Mouse (Mus musculus) testis, adult 2 months (tissue): ENCODE measurements around the gene Slc25a47. TPM values are rescaled to one million over a fixed set of nuclear protein-coding genes. Genes with fewer than 3 reads are reported as not detected.

Source experiments
- H3K27ac ChIP-seq: fragments of 200-500 bp; 2 replicates; pipeline ENCODE4 v1.5.1; 2012; ENCODE audit warnings: low read depth, low read length; ENCODE audit not compliant: control insufficient read depth, insufficient read depth
- H3K27me3 ChIP-seq: fragments of 200-500 bp; 2 replicates; pipeline ENCODE4 v1.6.1; 2012; ENCODE audit warnings: mild to moderate bottlenecking, low read length, moderate library complexity; ENCODE audit not compliant: control insufficient read depth, insufficient read depth
- H3K36me3 ChIP-seq: fragments of 200-500 bp; 2 replicates; pipeline ENCODE4 v1.6.1; 2012; ENCODE audit warnings: mild to moderate bottlenecking, low read length; ENCODE audit not compliant: control insufficient read depth, insufficient read depth
- H3K4me1 ChIP-seq: fragments of 200-500 bp; 2 replicates; pipeline ENCODE4 v1.6.1; 2012; ENCODE audit warnings: low read length; ENCODE audit not compliant: control insufficient read depth, insufficient read depth
- H3K4me3 ChIP-seq: fragments of 200-500 bp; 2 replicates; pipeline ENCODE4 v1.5.1; 2012; ENCODE audit warnings: low read depth, mild to moderate bottlenecking, low read length, moderate library complexity, mixed read lengths; ENCODE audit not compliant: control insufficient read depth
- CTCF ChIP-seq: fragments of 200-500 bp; IDR thresholded peaks from 2 replicates; pipeline ENCODE4 v1.5.1; 2012; ENCODE audit warnings: low read depth, mild to moderate bottlenecking, inconsistent platforms, low read length, moderate library complexity; ENCODE audit not compliant: control insufficient read depth, insufficient read depth, insufficient replicate concordance
- POLR2A ChIP-seq: fragments of 200-500 bp; IDR thresholded peaks from 2 replicates; pipeline ENCODE4 v1.6.1; 2012; ENCODE audit warnings: low read depth, mild to moderate bottlenecking, inconsistent platforms, low read length, moderate library complexity; ENCODE audit not compliant: control insufficient read depth
- polyA plus RNA-seq: library from polyadenylated mRNA; depleted of rRNA; stranded (reverse); fragments of >200 nt; gene quantifications from 2 replicates; pipeline ENCODE4 v1.2.3, GENCODE M21; 2012

Slc25a47 gene
- polyA plus RNA-seq, 1 experiment, result 6.8 TPM

- TF ChIP-seq POLR2A (no peak), CTCF (no peak)
- Histone ChIP-seq H3K4me1 (peaks cover 5% of the 10 kb centered on the region; the same call in 1 of the 2 replicates), H3K4me3 (no peak overlapping the region), H3K36me3 (no peaks in the 10 kb centered on the region), H3K27me3 (no peaks in the 10 kb centered on the region), H3K27ac (no peak overlapping the region)
Observed at GRCm38 (mm10) chr12:108850886-108851285, 15.0 kb downstream of the Slc25a47 start.

- no peaks in the 10 kb centered on the region for H3K36me3 ChIP-seq
- no peak for TF ChIP-seq POLR2A
- TF ChIP-seq CTCF, result no peak
- H3K4me1 ChIP-seq, result peaks cover 5% of the 10 kb centered on the region; the same call in 1 of the 2 replicates
- H3K27ac ChIP-seq, result no peak overlapping the region
- no peaks in the 10 kb centered on the region for H3K27me3 ChIP-seq
- H3K4me3 ChIP-seq, result no peak overlapping the region
Observed at GRCm38 (mm10) chr12:108852822-108853221, 17.0 kb downstream of the Slc25a47 start.

GRCm38 (mm10) chr12:108855081-108855480, 19.2 kb downstream of the Slc25a47 start:
- Histone ChIP-seq H3K4me1 (peaks cover 5% of the 10 kb centered on the region), H3K27ac (no peak overlapping the region), H3K27me3 (no peaks in the 10 kb centered on the region), H3K4me3 (no peak overlapping the region), H3K36me3 (no peaks in the 10 kb centered on the region)
- TF ChIP-seq POLR2A (no peak), CTCF (no peak)

GRCm38 (mm10) chr12:108856186-108856585, 20.3 kb downstream of the Slc25a47 start:
- no peak for TF ChIP-seq POLR2A
- no peak for TF ChIP-seq CTCF
- H3K36me3 ChIP-seq, result no peaks in the 10 kb centered on the region
- peaks cover 5% of the 10 kb centered on the region for H3K4me1 ChIP-seq
- no peak overlapping the region for H3K27ac ChIP-seq
- H3K27me3 ChIP-seq, result no peaks in the 10 kb centered on the region
- H3K4me3 ChIP-seq, result no peak overlapping the region

GRCm38 (mm10) chr12:108857109-108857508, 21.3 kb downstream of the Slc25a47 start:
- Histone ChIP-seq H3K27me3 (no peaks in the 10 kb centered on the region), H3K4me3 (no peak overlapping the region), H3K36me3 (no peaks in the 10 kb centered on the region), H3K27ac (no peak overlapping the region), H3K4me1 (no peaks in the 10 kb centered on the region; the same call in 1 of the 2 replicates)
- TF ChIP-seq POLR2A, result no peak
- TF ChIP-seq CTCF, result no peak

- Histone ChIP-seq H3K4me1 (no peaks in the 10 kb centered on the region; the same call in 1 of the 2 replicates), H3K27me3 (no peaks in the 10 kb centered on the region), H3K36me3 (no peaks in the 10 kb centered on the region), H3K4me3 (no peak overlapping the region), H3K27ac (no peak overlapping the region)
- TF ChIP-seq POLR2A, result no peak
- TF ChIP-seq CTCF, result no peak
Observed at GRCm38 (mm10) chr12:108857589-108858184, 21.8 kb downstream of the Slc25a47 start.

- H3K4me1 ChIP-seq, result no peaks in the 10 kb centered on the region; the same call in 1 of the 2 replicates
- no peaks in the 10 kb centered on the region for H3K36me3 ChIP-seq
- H3K27me3 ChIP-seq, result no peaks in the 10 kb centered on the region
- H3K4me3 ChIP-seq, result no peak overlapping the region
- no peak overlapping the region for H3K27ac ChIP-seq
- no peak for TF ChIP-seq CTCF
- no peak for TF ChIP-seq POLR2A
Observed at GRCm38 (mm10) chr12:108858486-108858885, 22.6 kb downstream of the Slc25a47 start.

- H3K27me3 ChIP-seq, result no peaks in the 10 kb centered on the region
- no peak for TF ChIP-seq CTCF
- TF ChIP-seq POLR2A, result no peak
- H3K36me3 ChIP-seq, result no peaks in the 10 kb centered on the region; the same call in 1 of the 2 replicates
- no peaks in the 10 kb centered on the region for H3K4me1 ChIP-seq
- no peak overlapping the region for H3K27ac ChIP-seq
- no peak overlapping the region for H3K4me3 ChIP-seq
Observed at GRCm38 (mm10) chr12:108865007-108865494, 29.2 kb downstream of the Slc25a47 start.
